Mouse (Mus musculus) left cerebral cortex, postnatal 25 days (tissue): ENCODE results near the gene Pik3c2b. TPM values are rescaled to one million over a fixed set of nuclear protein-coding genes. Genes with fewer than 3 reads are reported as not detected.
A peak's percentile ranks its signal among the peaks of the same experiment; 100 is the strongest.

Source experiments
- DNase-seq, 2 experiments: peaks; one replicate each; pipeline ENCODE4 v3.0.0; 2022; ENCODE audit warnings: low spot score in 2 of 2, mixed read lengths in 1 of 2
- intact Hi-C: fragments of 180-260 bp; cut with DNase I; formaldehyde crosslinking; loops from one replicate; pipeline ENCODE4 v1.15.1; 2025
- total RNA-seq, 2 experiments: library from RNA; stranded (reverse); gene quantifications; 2 replicates each; pipeline ENCODE4 v1.2.3; 2021

The Pik3c2b gene
- total RNA-seq, 2 experiments from 2014 or later = 12.8 to 18.2 TPM

DNA sequence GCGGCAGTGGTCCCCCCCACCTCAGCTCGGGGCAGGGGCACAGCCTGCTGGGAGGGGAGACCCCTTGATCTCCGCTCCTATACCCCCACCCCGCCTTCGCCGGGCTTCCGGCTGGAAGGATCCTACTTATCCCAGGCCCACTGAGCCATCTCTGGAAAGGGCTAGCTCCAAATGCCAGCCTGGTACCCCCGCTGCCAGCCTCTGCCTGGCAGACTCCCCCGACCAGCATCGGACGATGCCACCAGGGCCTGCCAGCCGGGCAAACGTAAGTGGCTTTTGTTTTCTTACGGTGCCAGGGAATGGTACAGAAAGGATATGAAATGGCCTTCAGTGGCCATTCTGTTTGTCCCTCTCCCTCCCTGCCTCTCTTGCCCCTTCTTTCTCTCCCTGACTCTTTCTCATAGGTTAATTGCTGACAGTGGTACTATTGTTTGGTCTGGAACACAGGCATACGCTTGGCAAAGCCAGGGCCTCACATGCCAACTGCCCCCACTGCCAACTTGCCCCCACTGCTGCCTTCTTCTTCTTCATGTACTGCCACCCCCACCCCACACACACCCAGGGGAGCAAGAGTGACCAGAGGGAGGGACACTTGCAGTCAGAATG is 23.3 kb downstream of the Pik3c2b start:
- intact Hi-C loops = no loop called here
- peak in 1 of 2 experiments; percentile 45 for DNase-seq

DNA sequence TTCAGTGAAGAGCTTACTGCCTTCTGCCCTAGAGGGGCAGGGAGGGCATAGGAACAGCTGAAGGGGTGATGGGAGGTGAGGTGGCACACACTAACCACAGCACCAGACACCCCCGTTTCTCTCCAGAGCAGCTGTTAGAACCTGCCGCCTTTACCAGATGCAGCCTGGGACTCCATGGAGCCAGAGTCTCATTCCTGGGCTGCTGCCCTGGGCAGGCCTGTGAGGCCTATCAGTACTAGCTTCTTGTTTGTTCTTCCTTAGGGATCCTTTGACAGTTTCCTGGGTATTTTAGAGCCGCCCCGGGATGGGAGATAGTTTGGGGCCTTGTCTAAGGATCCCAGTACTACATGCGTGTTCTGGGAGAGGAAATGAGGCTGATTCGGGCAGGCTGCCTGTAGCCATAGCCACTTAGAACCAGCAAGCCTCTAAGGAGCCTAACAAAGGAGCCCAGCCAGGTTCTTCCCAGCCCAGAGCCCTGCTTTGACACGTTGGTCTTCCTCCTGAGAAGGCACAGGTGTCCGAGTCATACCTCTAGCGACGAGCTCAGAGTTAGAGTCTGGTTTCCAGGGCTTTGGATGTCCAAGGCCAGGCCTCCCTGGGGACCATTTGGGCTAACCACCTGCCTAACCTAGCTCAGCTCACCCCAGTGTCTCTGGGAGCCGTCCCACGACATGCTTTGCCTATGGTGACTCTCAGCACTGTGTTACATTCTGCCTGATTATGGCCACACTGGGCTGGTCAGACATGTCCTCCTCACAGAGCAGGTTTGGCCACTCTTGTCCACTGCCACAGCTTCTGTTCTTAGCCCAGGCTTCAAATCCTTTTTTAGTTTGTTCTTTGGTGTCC is 24.0 kb downstream of the Pik3c2b start:
- intact Hi-C loops = no loop called here

DNA sequence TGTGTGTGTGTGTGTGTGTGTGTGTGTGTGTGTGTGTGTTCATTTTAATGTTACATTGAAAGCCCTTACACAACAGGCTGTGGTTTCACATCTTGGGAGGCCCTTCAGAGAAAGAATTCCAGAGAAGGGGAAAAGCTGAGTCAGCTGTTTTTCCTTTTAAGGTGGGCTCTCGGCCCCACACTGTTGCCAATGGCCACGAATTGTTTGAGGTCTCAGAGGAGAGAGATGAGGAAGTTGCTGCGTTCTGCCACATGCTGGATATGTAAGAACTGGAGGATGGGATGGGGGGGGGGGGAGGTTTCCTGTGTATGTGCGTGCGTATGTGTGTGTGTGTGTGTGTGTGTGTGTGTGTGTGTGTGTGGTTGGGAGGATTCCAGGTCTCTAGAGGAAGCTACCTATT is 24.7 kb downstream of the Pik3c2b start:
- intact Hi-C loops = no loop called here
- DNase-seq = no peak

More for the DNA sequence above, 24.0 kb downstream of the Pik3c2b start:
- no peak for DNase-seq

DNA sequence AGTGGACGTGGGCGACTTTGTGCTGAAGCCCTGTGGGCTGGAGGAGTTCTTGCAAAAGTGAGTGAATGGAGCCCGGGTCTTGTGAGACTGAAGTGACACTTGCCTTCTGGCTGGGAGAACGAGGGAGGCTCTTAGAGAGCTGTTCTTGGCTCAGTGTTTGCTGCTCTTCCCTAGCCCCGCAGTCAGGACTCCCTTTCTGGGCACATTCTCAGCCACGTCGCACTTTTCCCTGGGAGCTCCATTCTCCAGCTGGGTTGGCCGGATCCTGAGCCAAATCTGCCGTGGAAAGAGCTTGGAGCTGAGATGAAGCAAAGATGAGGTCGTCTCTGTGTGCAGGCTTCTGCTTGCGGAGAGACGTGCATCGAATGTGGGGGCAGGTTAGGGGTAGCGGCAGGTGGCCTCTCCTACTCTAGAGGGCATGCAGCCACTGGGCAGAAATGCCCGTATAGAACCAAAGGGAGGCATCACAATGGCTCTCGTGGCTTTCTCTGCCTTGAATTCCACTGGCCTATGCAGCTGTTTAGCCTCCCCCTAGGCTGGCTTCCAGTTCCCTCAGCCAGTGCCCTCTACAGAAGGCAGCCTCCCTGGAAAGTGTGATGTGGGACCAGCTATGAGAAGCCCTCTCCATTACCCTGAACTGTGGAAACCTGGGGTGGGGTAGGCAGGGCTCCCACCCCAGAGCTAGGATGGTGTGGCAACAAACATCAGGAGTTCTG is 26.4 kb downstream of the Pik3c2b start:
- peak in 1 of 2 experiments; percentile 84 for DNase-seq
- intact Hi-C loops = no loop called here

DNA sequence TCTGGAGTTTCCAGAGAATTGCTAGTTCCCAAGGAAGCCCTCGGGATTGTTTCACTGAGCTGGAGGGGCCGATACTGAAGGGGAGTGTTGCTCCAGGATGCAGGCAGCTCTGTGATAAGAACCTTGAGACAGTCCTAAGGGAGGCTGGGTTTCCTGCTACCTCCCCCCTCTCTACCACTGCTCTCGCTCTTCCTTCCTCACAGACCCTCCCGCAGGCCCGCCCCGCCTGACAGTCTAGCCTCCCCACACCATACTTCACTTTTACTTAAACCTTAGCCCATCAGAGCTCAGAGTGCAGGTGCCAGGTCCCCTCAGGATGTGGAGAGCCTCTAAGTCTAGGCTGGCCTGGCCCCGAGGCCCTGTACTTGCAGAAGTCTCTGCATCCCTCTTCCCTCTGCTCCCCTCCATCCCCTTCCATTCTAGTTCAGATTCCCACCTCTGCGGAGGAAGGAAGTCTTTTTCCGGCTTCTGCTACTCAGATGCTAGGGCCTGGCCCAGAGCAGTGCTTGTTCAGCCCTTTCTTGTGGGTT is 27.9 kb downstream of the Pik3c2b start:
- no peak for DNase-seq
- intact Hi-C loops = no loop called here

DNA sequence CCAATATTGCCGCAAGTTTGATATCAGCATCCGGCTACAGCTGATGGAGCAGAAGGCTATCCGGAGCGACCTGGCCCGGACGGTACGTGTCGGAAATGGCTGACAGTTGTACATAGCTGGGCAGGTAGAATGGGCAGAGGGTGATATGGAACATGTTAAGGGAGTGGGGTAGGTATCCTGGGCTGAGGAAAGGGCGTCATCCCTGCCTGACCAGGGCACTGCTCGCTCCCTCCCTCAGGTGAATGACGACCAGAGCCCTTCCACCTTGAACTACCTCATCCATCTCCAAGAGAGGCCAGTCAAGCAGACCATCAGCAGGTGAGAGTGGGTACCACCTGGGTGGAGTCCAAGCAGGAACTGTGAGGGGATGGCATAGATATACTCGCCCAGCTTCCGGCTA is 29.1 kb downstream of the Pik3c2b start:
- intact Hi-C loops = no loop called here
- DNase-seq = no peak

DNA sequence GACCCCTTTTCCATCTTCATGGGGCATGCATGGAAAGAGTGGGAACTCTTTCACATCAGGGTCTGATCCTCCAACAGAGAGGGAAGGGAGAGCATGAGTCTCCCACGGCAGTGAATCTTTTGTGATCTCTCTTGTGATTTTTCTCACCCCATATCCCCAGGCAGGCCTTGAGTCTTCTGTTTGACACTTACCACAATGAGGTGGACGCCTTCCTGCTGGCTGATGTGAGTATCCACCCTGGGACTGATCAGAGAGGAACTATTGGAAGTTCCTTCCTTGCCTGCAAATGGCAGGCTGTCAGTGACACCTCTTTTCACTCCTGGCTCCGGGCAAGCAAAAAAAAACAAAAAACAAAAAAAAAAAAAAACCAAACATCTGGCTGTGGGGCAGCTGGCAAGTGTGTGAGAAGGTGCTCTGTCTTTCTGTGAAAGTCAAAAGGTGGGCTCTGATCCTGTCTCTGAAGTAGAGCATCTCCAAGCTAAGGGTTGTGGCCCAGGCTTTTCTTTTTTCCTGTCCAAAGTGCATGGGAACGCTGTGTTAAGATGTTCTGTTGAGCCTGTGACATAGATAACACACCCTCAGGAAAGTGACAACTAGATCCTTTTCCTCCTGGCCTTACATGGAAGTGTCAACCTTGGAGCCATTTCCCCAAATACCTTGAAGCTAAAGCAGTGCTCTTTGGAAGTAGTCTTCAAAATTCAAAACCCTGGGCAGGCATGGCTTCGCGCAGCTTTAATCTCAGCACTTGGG is 30.4 kb downstream of the Pik3c2b start:
- intact Hi-C loops = no loop called here
- DNase-seq = no peak

DNA sequence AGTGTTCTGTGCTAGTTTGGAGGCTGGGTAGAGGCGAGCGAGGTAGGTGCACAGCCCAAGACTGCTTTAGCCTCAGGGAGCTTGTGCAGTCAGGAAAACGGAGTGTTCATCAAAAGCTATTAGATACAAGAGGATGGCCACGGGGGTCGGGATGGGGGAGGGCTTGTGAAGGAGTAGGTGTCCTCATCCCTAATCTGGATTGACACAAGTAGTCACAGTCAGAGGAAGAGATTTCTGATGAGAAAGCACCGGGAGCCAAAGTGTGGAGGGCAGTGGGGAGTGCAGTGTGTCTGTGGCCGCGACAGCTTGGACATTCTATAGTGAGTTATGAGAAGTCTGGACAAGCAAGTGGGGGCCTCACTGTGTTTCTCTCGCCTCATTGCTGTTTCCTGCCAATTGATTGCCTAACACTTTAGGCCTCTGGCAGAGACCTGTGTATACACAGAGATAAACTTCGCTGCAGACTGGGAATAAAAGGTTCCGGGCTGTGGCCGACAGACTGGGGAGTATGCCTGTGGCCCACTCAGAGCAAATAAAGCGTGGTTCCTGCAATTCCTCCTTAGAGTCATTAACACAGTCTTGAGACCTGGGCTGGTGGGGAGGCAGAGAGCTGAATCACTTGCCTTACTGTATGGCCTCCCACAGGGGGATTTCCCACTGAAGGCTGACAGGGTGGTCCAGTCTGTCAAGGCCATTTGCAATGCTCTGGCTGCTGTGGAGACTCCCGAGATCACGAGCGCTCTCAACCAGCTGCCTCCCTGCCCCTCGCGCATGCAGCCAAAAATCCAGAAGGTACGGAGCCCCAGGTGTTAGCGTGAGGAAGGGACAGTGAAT is 31.4 kb downstream of the Pik3c2b start:
- no peak for DNase-seq
- intact Hi-C loops = no loop called here

DNA sequence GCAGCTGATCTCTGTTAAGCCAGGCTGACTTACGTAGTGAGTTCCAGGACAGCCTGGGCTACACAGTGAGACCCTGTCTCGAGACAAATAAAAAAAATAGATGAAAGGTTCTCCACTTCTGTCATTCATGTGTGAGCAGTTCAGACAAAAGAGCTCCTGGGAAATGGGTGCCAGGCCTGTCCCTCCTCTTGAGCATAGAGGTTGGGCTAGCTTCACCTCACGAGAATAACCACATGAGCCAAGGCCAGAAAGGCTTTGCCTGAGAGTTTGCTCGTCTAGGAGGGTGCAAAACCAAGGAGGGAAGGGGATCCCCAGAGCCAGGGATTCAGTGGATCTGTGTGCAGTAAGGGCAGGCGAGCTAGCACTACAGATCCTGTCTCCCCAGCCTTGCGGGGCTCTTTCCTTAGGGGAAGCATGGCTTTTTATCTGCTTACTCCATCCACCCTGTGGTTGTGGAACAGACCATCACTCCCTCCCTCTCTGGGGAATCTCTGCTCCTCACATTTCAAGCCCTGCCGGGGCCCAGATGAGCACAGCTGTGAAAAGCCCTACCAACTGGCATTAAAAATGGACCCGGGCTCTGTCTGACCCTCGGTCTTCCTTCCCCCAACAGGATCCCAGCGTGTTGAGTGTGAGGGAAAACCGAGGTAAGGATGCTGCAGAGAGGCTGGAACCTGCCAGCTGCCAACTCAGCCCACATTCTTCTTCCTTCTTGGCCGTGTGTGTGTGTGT is 32.3 kb downstream of the Pik3c2b start:
- intact Hi-C loops = no loop called here

DNA sequence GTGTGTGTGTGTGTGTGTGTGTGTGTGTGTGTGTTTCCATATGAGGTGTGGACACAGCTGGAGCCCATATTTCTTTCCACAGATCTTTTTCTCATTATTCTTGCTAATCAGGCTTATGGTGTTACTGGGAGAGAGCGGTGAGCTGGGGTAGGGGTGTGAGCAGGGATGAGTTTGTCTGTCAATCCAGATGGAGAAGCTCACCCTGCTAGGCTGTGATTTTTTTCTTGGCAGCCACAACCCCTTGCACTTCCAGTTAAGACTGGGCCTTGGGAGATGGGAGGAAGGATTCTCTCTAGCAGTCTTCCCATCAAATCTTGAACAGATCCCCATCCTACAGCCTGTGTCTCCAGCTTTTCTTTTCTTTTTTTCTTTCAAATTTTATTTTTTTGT is 32.9 kb downstream of the Pik3c2b start:
- DNase-seq = peak in 1 of 2 experiments; percentile 65
- intact Hi-C loops = no loop called here

More for the DNA sequence above, 32.3 kb downstream of the Pik3c2b start:
- no peak for DNase-seq

DNA sequence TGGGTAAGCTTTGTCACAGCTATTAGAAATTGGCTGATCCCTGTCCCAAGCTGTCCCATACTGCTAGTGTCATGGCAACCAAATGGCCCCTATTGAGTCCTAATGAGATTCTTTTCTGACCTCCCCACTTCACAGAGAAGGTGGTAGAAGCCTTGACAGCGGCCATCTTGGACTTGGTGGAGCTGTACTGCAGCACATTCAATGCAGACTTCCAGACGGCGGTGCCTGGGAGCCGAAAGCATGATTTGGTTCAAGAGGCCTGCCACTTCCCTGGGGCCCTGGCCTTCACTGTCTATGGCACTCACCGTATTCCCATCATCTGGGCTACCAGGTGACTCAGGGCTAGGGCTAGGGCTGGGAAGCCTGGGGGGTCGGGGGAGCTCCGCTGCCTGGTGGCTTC is 34.0 kb downstream of the Pik3c2b start:
- intact Hi-C loops = no loop called here

DNA sequence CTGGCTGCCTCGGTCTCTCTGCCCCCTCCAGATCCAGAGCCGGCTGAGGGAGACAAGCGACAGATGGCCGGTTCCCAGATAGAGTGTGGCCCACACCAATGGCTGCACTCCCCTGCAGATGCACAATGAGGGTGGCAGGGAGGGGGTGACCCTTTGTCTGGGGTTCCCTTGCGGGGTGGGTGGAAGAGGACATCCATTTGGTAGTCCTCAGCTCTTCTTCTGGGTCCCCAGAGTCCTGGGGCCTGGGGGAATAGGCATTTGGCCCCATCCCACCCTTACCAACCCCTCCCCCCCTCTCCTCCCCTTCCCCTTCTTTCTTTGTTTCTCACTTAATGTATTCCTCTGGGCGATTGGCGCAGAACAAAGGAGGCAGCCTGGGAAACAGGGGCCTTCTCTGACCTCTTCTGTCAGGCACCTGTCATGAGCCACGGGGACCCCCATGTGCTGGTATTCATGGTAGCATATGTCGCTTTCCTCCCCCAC is 34.7 kb downstream of the Pik3c2b start:
- intact Hi-C loops = loop anchor here (10.0 kb wide), 1 partner anchor 325 kb away; no protein-coding TSS in a partner anchor
- DNase-seq = no peak

More for the DNA sequence above, 34.0 kb downstream of the Pik3c2b start:
- DNase-seq = no peak

DNA sequence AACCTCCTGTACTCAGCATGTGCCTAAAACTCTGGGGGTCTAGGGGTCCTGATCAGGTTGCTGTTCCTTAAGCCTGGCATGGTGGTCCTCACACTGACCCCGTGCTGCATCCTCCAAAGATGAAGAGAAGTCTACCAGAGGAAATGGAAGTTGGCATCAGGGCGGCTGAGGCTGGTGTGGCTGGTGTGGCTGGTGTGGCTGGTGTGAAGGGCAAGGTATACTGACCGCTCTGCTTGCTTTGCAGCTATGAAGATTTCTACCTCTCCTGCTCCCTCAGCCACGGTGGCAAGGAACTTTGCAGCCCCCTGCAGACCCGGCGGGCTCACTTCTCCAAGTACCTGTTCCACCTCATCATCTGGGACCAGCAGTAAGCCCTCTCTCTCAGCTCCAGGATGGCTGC is 35.2 kb downstream of the Pik3c2b start:
- intact Hi-C loops = loop anchor here (10.0 kb wide), 1 partner anchor 326 kb away; no protein-coding TSS in a partner anchor
- DNase-seq = no peak

DNA sequence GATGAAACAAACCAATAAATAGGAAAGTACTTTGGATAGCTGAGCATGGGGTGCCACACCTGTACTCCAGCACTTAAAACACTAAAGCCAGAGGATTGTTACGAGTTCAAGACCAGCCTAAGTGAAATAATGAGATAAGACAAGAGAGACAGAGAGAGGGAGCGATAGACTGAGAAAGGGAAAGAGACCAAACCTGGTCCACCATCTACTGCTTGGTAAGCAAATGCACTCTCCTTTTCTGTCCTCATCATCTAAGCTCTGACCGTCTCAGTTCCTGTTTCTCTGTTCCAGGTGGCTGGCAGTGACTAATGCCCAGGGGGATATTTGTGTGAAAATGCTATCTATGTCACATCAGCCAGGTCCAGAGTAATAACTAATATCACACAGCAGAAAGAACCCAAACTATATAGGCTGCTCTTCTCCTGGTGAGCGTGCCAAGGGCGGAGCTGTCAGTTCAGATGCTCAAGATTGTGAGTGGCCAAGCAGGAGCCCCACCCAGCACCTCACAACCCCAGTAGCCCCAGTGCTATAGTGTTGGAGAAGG is 37.6 kb downstream of the Pik3c2b start:
- intact Hi-C loops = loop anchor here (10.0 kb wide), 1 partner anchor 328 kb away; no protein-coding TSS in a partner anchor
- no peak for DNase-seq

DNA sequence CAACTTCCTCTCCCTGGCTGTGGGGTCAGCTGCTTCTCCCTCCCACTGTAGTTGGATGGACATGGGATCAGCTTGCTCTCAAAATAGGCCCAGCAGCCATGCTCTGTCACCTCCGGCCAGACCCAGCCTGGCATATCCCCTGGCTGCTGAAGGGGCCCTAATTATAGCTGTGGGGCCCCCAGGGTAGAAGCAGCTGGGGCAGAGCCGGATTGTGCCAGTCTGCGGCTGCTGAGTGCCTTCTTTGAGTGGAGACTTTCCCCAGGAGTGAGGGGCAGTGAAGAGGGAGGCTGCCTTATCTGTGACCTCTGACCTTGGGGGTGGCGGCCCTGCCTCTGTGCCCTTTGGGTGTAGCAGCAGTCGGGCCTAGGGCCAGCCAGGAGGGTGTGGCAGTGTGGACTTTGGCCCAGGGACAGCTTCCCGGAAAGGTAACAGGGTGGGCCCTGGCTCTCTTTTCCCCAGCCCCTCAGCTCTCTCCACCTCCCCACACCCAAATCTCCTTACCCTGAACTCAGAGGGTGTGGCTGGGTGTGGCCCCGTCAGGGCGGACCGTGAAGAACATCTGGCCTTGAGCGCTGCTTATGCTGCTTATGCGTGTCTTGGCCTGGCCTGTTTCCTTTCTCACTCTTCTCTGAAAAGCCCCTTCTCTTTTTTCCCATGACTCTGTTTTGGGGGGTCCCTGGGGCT is 38.6 kb downstream of the Pik3c2b start:
- no peak for DNase-seq
- intact Hi-C loops = loop anchor here (10.0 kb wide), 1 partner anchor 329 kb away; no protein-coding TSS in a partner anchor

DNA sequence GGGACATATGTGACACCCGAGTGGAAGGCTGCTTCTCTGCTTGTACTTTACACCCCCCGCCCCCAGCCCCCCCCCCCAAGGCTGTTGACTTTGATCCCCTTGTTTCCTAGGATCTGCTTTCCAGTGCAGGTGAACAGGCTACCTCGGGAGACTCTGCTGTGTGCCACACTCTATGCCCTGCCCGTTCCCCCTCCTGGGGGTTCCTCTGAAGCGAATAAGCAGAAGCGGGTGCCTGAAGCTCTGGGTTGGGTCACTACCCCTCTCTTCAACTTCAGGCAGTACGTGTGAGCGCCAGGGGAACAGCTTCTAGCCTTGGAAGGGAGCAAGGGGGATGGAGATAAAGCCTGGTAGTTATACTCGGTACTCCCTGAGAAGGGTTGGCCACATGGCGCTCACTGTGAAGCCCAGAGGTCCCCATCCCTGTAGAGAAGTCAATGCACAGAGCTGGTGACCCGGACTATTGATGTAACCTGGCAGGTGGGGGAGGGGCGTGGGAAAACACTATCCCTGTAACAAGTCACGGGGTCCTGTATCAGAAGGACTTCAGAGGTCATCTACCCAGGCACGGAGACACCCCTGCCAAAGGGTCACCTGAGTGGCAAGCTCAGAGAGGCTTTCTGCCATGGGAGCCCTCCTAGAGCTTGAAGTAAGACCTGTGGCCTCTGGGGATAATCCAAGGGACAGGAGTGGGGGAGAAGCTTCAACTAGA is 39.4 kb downstream of the Pik3c2b start:
- intact Hi-C loops = loop anchor here (10.0 kb wide), 1 partner anchor 330 kb away; no protein-coding TSS in a partner anchor
- DNase-seq = no peak
